In the genomic region with DNA sequence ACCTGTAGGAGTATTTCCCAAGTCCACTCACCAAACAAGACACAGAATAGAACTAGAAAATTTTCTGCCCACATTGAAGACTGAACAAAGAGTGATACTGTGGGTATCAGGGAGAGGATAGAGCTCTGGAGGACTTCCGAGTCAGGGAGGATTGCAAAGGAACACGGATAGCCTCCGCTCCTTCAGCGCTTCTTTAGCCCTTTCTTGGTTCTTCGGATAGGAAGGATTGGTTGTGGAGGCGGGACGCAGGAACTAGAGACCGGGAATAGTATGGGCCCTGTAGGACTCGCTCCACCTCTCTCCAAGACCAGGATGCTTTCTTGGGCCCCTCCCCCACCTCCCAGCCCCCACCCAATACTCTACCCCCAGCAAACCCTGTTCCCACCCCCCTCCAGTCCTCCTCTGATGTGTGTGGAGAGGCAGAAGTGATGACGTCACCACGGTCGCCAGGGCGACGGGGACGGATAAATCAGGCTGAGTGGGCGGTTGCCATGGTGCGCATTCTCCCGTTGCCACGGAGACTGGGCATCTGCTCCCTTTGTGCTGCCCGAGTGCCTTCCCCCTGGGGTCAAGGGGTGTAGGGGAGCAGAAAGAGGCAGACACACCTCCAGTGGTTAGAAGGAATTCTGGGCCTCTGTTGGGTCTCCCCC, we compare ENCODE assay signal across 9 mouse cellular contexts. TPM values are rescaled to one million over a fixed set of nuclear protein-coding genes. Genes with fewer than 3 reads are reported as not detected.
A peak's percentile ranks its signal among the peaks of the same experiment; 100 is the strongest.
DNase-seq lines count a peak whose midpoint lies in the region; ATAC-seq and TF ChIP-seq lines count a peak whose summit lies in the region.
"Had no signal": no experiment of that assay in that cellular context is flagged by ENCODE, and none has a peak within 500 bp of the region (broad histone marks: within the 10 kb centered on the region; RNA-seq: fewer than 3 reads in every experiment).

No protein-coding gene starts in this region.

- DNase-seq in kidney, postnatal 4 days: peak; percentile 56 to 57
- no peak for DNase-seq in kidney, adult 2 months
- peak; percentile 82 for DNase-seq in cerebellum, adult 9-11 months
- DNase-seq in frontal cortex, adult 2 months (ENCODE audit: extremely low spot score in 1 of 2, low spot score in 1 of 2): peak; percentile 96 to 98
- peak; percentile 96 for DNase-seq in left cerebral cortex, adult 11 months (ENCODE audit: low spot score)
- DNase-seq in T-cell, adult 2 months (ENCODE audit: low spot score): no peak

- no peak for TF ChIP-seq POLR2A in kidney, adult 2 months (IDR thresholded peaks at IDR 0.05; ENCODE audit: low read depth, low read length)

- TF ChIP-seq CTCF in kidney, adult 2 months (conservative IDR thresholded peaks at IDR 0.05; ENCODE audit: insufficient read depth, insufficient read length, low read depth, low read length): no peak

- no peaks in the 10 kb centered on the region for H3K4me1 ChIP-seq in kidney, adult 2 months (ENCODE audit: control insufficient read depth, insufficient read depth, low read length)
- peaks cover 81% of the 10 kb centered on the region for H3K4me1 ChIP-seq in neural tube, embryonic 15.5 days

- no peak overlapping the region for H3K9ac ChIP-seq in neural tube, embryonic 15.5 days (replicated peaks)
- H3K9ac ChIP-seq: heart, embryonic 13.5 days had no signal

- no peaks in the 10 kb centered on the region for H3K36me3 ChIP-seq in kidney, adult 2 months (ENCODE audit: control insufficient read depth, insufficient read depth, low read length)
- H3K36me3 ChIP-seq in neural tube, embryonic 15.5 days: peaks cover 47% of the 10 kb centered on the region
- H3K36me3 ChIP-seq: heart, embryonic 13.5 days had no signal

- H3K27ac ChIP-seq in kidney, adult 2 months (ENCODE audit: insufficient read depth, low read depth, low read length): no peak overlapping the region
- peak overlapping the region; percentile 83 for H3K27ac ChIP-seq in neural tube, embryonic 15.5 days (replicated peaks)
- H3K27ac ChIP-seq: heart, embryonic 13.5 days had no signal

- WGBS in kidney, adult 2 months: 30% methylated on average over 20 of the region's 20 CpGs
- 4% methylated on average over 20 of the region's 20 CpGs for WGBS in neural tube, embryonic 15.5 days

- H3K4me3 ChIP-seq in kidney, adult 2 months (ENCODE audit: insufficient read depth, low read depth, low read length): no peak overlapping the region
- H3K4me3 ChIP-seq in neural tube, embryonic 15.5 days (replicated peaks): peak overlapping the region; percentile 17; the same call in 1 of the 2 replicates
- H3K4me3 ChIP-seq: heart, embryonic 13.5 days had no signal

- peak; percentile 80 for ATAC-seq in neural tube, embryonic 15.5 days (ENCODE audit: low FRiP score)
- no peak for ATAC-seq in megakaryocyte, adult 5-6 weeks (ENCODE audit: poor library complexity, severe bottlenecking)

- H3K27me3 ChIP-seq in kidney, adult 2 months (replicated peaks; ENCODE audit: control insufficient read depth, insufficient read depth, low read length): no peaks in the 10 kb centered on the region
- H3K27me3 ChIP-seq in neural tube, embryonic 15.5 days (replicated peaks): no peaks in the 10 kb centered on the region

- peak overlapping the region; percentile 48 for H3K4me2 ChIP-seq in neural tube, embryonic 15.5 days
- H3K4me2 ChIP-seq: heart, embryonic 13.5 days had no signal

- H3K9me3 ChIP-seq in neural tube, embryonic 15.5 days (replicated peaks): no peaks in the 10 kb centered on the region
- H3K9me3 ChIP-seq: heart, embryonic 13.5 days had no signal

RNA-seq across cellular contexts. Expression of a gene that starts 3.8 kb away (rescaled TPM):
- polyA plus RNA-seq in kidney, adult 2 months (2012; rRNA removed): 0.39 and 0.47 TPM in 2 replicates
- polyA plus RNA-seq in frontal cortex, adult 2 months (2012; rRNA removed): 3.5 and 4.6 TPM in 2 replicates
- polyA plus RNA-seq in neural tube, embryonic 15.5 days (2015; fragmentation: Nextera tagmentation; extraction: Ambion mirVana): 14.1 and 16.1 TPM in 2 replicates
- 1.1 TPM in 1 of 2 replicates, not detected in the other for total RNA-seq in megakaryocyte, adult 5-6 weeks (2015)
- total RNA-seq in megakaryocyte, adult 5-6 weeks (2017): not detected in 2 replicates

RNA-seq across cellular contexts. Expression of a gene that starts 5.8 kb away (rescaled TPM):
- polyA plus RNA-seq in kidney, adult 2 months (2012; rRNA removed): 1.6 and 2.2 TPM in 2 replicates
- polyA plus RNA-seq in frontal cortex, adult 2 months (2012; rRNA removed): 410 and 454 TPM in 2 replicates
- polyA plus RNA-seq in neural tube, embryonic 15.5 days (2015; fragmentation: Nextera tagmentation; extraction: Ambion mirVana): 157 and 210 TPM in 2 replicates
- total RNA-seq in megakaryocyte, adult 5-6 weeks (2015): not detected in 2 replicates
- not detected in 2 replicates for total RNA-seq in megakaryocyte, adult 5-6 weeks (2017)

RNA-seq across cellular contexts. Expression of a gene that starts 40.2 kb away (rescaled TPM):
- 0.25 and 1.0 TPM in 2 replicates for polyA plus RNA-seq in kidney, adult 2 months (2012; rRNA removed)
- 0.19 and 0.28 TPM in 2 replicates for polyA plus RNA-seq in frontal cortex, adult 2 months (2012; rRNA removed)
- 0.78 and 0.97 TPM in 2 replicates for polyA plus RNA-seq in neural tube, embryonic 15.5 days (2015; fragmentation: Nextera tagmentation; extraction: Ambion mirVana)
- total RNA-seq in megakaryocyte, adult 5-6 weeks (2015): not detected in 2 replicates
- total RNA-seq in megakaryocyte, adult 5-6 weeks (2017): not detected in 2 replicates

RNA-seq across cellular contexts. Expression of a gene that starts 40.8 kb away (rescaled TPM):
- 39.2 and 47.8 TPM in 2 replicates for polyA plus RNA-seq in kidney, adult 2 months (2012; rRNA removed)
- 49.4 and 52.5 TPM in 2 replicates for polyA plus RNA-seq in frontal cortex, adult 2 months (2012; rRNA removed)
- 61.8 and 63.3 TPM in 2 replicates for polyA plus RNA-seq in neural tube, embryonic 15.5 days (2015; fragmentation: Nextera tagmentation; extraction: Ambion mirVana)
- 30.7 and 34.2 TPM in 2 replicates for total RNA-seq in megakaryocyte, adult 5-6 weeks (2015)
- total RNA-seq in megakaryocyte, adult 5-6 weeks (2017): 41.8 and 44.3 TPM in 2 replicates

Comparison
In these comparisons a context has a peak if more than half of its experiments do, and no peak if none do; other contexts are left out.
1. DNase-seq: peak in kidney, postnatal 4 days (2 of 2), cerebellum, adult 9-11 months (single experiment), frontal cortex, adult 2 months (2 of 2) and left cerebral cortex, adult 11 months (single experiment); none in kidney, adult 2 months (single experiment) and T-cell, adult 2 months (single experiment).
2. RNA of a gene that starts 5.8 kb away (polyA plus RNA-seq): 410 to 454 TPM in frontal cortex, adult 2 months and 157 to 210 TPM in neural tube, embryonic 15.5 days; 1.6 to 2.2 TPM in kidney, adult 2 months; every median in the first group is over 10 times any median in the second.